Mouse (Mus musculus) heart, postnatal 0 days (tissue): Measurements from ENCODE around the gene Nectin2. TPM values are rescaled to one million over a fixed set of nuclear protein-coding genes. Genes with fewer than 3 reads are reported as not detected.
A peak's percentile ranks its signal among the peaks of the same experiment; 100 is the strongest.

Source experiments
- ATAC-seq: fragments of 200-750 bp; cut with Nextera tagmentation; 2 replicates; pipeline ENCODE4 v1.8.0; 2017; ENCODE audit warnings: low read depth, moderate number of reproducible peaks, moderate library complexity; ENCODE audit not compliant: insufficient read depth
- DNase-seq: peaks from one replicate; pipeline ENCODE4 v3.0.0-alpha.2; 2016; ENCODE audit warnings: low spot score
- H3K27ac ChIP-seq: fragments of 300-500 bp; sonication (generic); 2 replicates; pipeline ENCODE4 v1.5.1; 2014; ENCODE audit warnings: low read depth, mild to moderate bottlenecking
- H3K27me3 ChIP-seq: fragments of 300-500 bp; sonication (generic); 2 replicates; pipeline ENCODE4 v1.6.1; 2014; ENCODE audit warnings: low read length, mixed read lengths; ENCODE audit not compliant: control insufficient read depth, insufficient read depth
- H3K36me3 ChIP-seq: fragments of 300-500 bp; sonication (generic); replicated peaks from 2 replicates; pipeline ENCODE4 v1.6.1; 2014; ENCODE audit warnings: low read length, mixed read lengths; ENCODE audit not compliant: control insufficient read depth, insufficient read depth
- H3K4me1 ChIP-seq: fragments of 300-500 bp; sonication (generic); 2 replicates; pipeline ENCODE4 v1.6.1; 2014; ENCODE audit warnings: antibody characterized with exemption; ENCODE audit not compliant: control insufficient read depth, insufficient read depth
- H3K4me2 ChIP-seq: fragments of 300-500 bp; sonication (generic); 2 replicates; pipeline ENCODE4 v1.6.1; 2014; ENCODE audit warnings: low read depth, mild to moderate bottlenecking, low read length, moderate library complexity
- H3K4me3 ChIP-seq: fragments of 300-500 bp; sonication (generic); 2 replicates; pipeline ENCODE4 v1.5.1; 2014; ENCODE audit warnings: low read depth, low read length
- H3K9ac ChIP-seq: fragments of 300-500 bp; sonication (generic); replicated peaks from 2 replicates; pipeline ENCODE4 v1.6.1; 2014; ENCODE audit warnings: low read depth, low read length, mixed read lengths
- H3K9me3 ChIP-seq: fragments of 300-500 bp; sonication (generic); replicated peaks from 2 replicates; pipeline ENCODE4 v1.6.1; 2016; ENCODE audit warnings: low read length; ENCODE audit not compliant: control insufficient read depth
- CTCF ChIP-seq: IDR thresholded peaks from 2 replicates; pipeline ENCODE4 v1.5.1; 2016; ENCODE audit warnings: antibody characterized with exemption, control low read depth, low read depth
- EP300 ChIP-seq: IDR thresholded peaks from 2 replicates; pipeline ENCODE4 v1.6.1; 2016; ENCODE audit warnings: antibody characterized with exemption, low read depth
- WGBS: fragments of 180-500 bp; shearing (Covaris S2); extraction: QIAGEN DNeasy Blood & Tissue Kit; methylation state at CpG from one replicate; pipeline ENCODE4 v1.1.7; 2014; 5-methylcytosine and 5-hydroxymethylcytosine counted together
- polyA plus RNA-seq: library from polyadenylated mRNA; unstranded; fragments of >200 nt; fragmentation: Nextera tagmentation; extraction: Ambion mirVana; gene quantifications from 2 replicates; pipeline ENCODE4 v1.2.1, GENCODE M21; 2015
- total RNA-seq: library from RNA; depleted of rRNA; stranded (reverse); fragments of >200 nt; gene quantifications from 2 replicates; pipeline ENCODE4 v1.2.3, GENCODE M21; 2014; ENCODE audit warnings: low replicate concordance

The Nectin2 gene
- total and polyA plus RNA-seq, 2 experiments from 2014 or later, result 43.6 to 81.3 TPM

GRCm38 (mm10) chr7:19713196-19713595, 37.1 kb downstream of the Nectin2 start:
- peaks cover 58% of the 10 kb centered on the region for H3K36me3 ChIP-seq
- no peak for DNase-seq
- no peaks in the 10 kb centered on the region for H3K27me3 ChIP-seq
- TF ChIP-seq CTCF (peak; percentile 51), EP300 (no peak)
- H3K4me1 ChIP-seq, result peaks cover 8% of the 10 kb centered on the region; the same call in 1 of the 2 replicates
- 49% methylated on average over 4 of the region's 4 CpGs for WGBS
- no peak overlapping the region for H3K4me3 ChIP-seq
- ATAC-seq, result no peak
- no peak overlapping the region for H3K9ac ChIP-seq
- no peak overlapping the region for H3K4me2 ChIP-seq
- H3K27ac ChIP-seq, result no peak overlapping the region
- no peaks in the 10 kb centered on the region for H3K9me3 ChIP-seq

GRCm38 (mm10) chr7:19712414-19712813, 37.9 kb downstream of the Nectin2 start:
- 66% methylated on average over 4 of the region's 4 CpGs for whole genome bisulfite sequencing
- no peak overlapping the region for H3K27ac ChIP-seq
- TF ChIP-seq EP300 (no peak), CTCF (peak; percentile 48)

GRCm38 (mm10) chr7:19710650-19711049, 39.6 kb downstream of the Nectin2 start:
- no peak for TF ChIP-seq EP300
- TF ChIP-seq CTCF, result no peak
- Histone ChIP-seq H3K27me3 (no peaks in the 10 kb centered on the region), H3K9ac (no peak overlapping the region), H3K9me3 (no peaks in the 10 kb centered on the region), H3K4me3 (no peak overlapping the region), H3K4me1 (no peaks in the 10 kb centered on the region), H3K4me2 (no peak overlapping the region), H3K36me3 (peaks cover 64% of the 10 kb centered on the region), H3K27ac (no peak overlapping the region)
- ATAC-seq (no peak), DNase-seq (no peak)
- WGBS, result 87% methylated on average over 10 of the region's 10 CpGs

More at GRCm38 (mm10) chr7:19712414-19712813, 37.9 kb downstream of the Nectin2 start:
- Histone ChIP-seq H3K36me3 (peaks cover 65% of the 10 kb centered on the region), H3K4me1 (peaks cover 8% of the 10 kb centered on the region; the same call in 1 of the 2 replicates), H3K4me3 (no peak overlapping the region), H3K27me3 (no peaks in the 10 kb centered on the region), H3K9ac (no peak overlapping the region), H3K9me3 (no peaks in the 10 kb centered on the region), H3K4me2 (no peak overlapping the region)
- ATAC-seq (no peak), DNase-seq (no peak)

GRCm38 (mm10) chr7:19705271-19705670, 45.0 kb downstream of the Nectin2 start:
- 95% methylated on average over 7 of the region's 7 CpGs for WGBS
- H3K27ac ChIP-seq, result no peak overlapping the region
- no peak overlapping the region for H3K4me2 ChIP-seq
- no peak for TF ChIP-seq CTCF
- no peak for TF ChIP-seq EP300
- H3K36me3 ChIP-seq, result peaks cover 56% of the 10 kb centered on the region
- H3K9ac ChIP-seq, result no peak overlapping the region
- DNase-seq (no peak), ATAC-seq (no peak)
- H3K27me3 ChIP-seq, result no peaks in the 10 kb centered on the region
- no peaks in the 10 kb centered on the region for H3K9me3 ChIP-seq
- peaks cover 11% of the 10 kb centered on the region for H3K4me1 ChIP-seq
- H3K4me3 ChIP-seq, result no peak overlapping the region

- Histone ChIP-seq H3K36me3 (peaks cover 50% of the 10 kb centered on the region), H3K27ac (no peak overlapping the region), H3K4me3 (no peak overlapping the region), H3K4me1 (peaks cover 18% of the 10 kb centered on the region), H3K9me3 (no peaks in the 10 kb centered on the region), H3K9ac (no peak overlapping the region), H3K27me3 (no peaks in the 10 kb centered on the region), H3K4me2 (no peak overlapping the region)
- TF ChIP-seq CTCF (no peak), EP300 (no peak)
- ATAC-seq (no peak), DNase-seq (no peak)
- 96% methylated on average over 4 of the region's 4 CpGs for WGBS
These were observed 45.8 kb downstream of the Nectin2 start for GRCm38 (mm10) chr7:19704475-19704874.

GRCm38 (mm10) chr7:19702859-19703555, 47.3 kb downstream of the Nectin2 start:
- H3K27ac ChIP-seq, result no peak overlapping the region
- WGBS, result 88% methylated on average over 16 of the region's 16 CpGs
- H3K4me3 ChIP-seq, result no peak overlapping the region
- no peaks in the 10 kb centered on the region for H3K9me3 ChIP-seq
- DNase-seq (no peak), ATAC-seq (no peak)
- H3K4me2 ChIP-seq, result no peak overlapping the region
- TF ChIP-seq EP300 (no peak), CTCF (no peak)
- H3K27me3 ChIP-seq, result no peaks in the 10 kb centered on the region
- H3K4me1 ChIP-seq, result peaks cover 31% of the 10 kb centered on the region
- no peak overlapping the region for H3K9ac ChIP-seq
- H3K36me3 ChIP-seq, result peaks cover 37% of the 10 kb centered on the region
